Mouse (Mus musculus): ENCODE measurements around the gene Col25a1.

Gene Col25a1

DNA sequence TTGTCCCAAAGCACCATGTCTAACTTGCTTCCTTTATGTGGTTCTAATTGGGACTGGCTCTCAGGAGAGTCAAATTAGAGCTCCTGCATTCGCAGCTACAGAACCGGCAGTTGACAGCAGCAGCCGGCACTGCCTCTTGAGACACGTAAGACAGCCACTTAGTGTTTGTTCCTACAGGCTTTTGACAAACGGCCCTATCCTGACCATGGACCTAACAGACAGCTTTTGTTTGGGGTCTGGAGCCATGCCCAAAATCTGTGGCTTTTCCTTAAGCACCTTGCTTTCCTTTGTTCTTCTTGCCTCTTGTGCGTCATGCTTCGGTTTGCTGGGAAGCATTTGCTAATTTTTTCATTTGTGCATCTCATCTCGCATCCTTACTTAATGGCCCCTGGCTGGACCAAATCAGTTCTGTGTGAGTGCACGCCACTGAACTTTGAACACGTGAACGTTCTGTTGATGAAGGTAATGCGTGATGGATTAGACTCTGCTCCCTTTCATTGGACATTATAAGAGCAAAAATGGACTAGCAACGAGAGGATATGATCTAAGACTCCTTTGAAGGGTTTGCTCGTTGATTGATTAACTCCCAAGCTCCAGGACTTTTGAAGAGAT lies 179.5 kb downstream of the Col25a1 start:
- DNase-seq (ENCODE audit: low read depth), result no peak

DNA sequence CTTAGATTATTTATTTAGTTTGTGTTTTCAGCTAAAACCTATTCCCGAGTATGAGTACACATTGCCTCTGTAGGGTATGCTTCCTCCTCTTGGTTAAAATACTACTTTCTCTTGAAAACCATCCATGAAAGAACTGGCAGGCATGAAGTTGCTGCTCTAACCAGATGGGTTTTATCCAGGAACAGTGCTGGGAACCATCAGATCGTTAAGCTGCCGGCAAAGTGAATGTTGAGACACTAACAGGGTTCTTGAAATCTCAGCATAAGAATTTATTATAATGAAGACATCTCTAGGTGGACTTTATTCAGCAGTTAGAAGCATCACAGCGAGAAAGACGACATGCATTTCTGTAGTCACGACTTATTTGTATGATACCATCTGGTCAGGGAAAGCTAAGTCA lies 181.9 kb downstream of the Col25a1 start:
- DNase-seq (ENCODE audit: low read depth), result no peak

DNA sequence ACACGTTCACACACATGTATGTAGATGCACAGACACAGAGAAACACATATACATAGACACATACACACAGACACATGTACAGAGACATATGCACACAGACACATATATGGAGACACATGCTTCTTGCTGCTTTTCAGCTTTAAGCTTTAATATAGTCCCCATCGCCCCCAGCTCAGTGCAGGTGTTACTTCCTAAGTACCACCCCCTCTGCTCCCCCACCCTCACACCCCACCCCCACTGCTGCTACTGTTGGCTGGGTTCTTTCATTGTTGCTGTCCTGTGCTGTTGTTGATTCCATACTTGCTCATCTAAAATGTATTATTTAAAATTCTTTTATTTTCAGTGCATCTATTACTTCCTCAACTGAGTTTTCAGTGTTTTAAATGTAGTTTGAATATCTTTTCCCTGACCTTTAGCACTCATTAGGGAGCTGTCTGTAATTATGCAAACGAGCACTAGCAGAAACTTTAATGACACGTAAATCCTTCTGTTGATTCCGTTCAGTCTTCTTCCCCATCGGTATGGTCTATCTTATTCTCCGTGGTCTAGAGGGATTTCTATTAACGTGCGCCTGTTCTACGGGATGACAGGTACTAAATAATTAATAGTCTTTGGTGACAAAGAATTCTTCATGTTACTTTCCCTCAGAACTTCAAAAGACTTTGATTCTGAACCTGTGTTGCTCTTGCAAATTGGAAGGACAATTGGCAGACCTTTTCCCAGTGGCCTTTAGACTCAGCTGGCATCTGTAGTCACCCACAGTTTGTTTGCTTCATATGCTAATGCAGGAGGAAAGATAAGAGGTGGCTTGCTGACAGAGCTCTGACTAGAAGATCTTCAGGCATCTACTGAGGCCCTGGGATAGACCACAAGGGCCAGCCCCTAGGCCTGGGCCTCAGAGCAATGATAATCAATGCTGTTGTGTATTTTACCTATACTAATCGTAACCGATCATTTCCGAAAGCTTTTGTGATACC lies 196.0 kb downstream of the Col25a1 start:
- DNase-seq (ENCODE audit: low read depth), result no peak

DNA sequence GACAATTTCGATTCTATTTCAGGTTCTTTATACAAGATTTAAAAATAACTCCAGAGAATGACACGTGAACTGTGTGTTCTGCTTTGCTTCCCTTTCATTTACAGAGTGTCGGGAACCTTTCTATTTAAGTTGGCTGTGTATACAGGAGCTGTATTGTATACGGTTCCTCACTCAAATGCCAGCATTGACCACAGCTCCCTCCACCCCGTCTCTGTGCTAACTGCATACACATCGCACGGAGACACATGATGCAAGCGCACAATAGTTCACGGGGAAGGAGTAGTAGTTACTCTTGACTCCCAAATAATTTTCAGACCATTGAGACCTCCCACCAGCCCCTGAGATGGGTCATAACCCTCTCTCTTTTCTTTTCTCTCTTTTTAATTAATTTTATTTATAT lies 197.6 kb downstream of the Col25a1 start:
- DNase-seq (ENCODE audit: low read depth), result no peak

DNA sequence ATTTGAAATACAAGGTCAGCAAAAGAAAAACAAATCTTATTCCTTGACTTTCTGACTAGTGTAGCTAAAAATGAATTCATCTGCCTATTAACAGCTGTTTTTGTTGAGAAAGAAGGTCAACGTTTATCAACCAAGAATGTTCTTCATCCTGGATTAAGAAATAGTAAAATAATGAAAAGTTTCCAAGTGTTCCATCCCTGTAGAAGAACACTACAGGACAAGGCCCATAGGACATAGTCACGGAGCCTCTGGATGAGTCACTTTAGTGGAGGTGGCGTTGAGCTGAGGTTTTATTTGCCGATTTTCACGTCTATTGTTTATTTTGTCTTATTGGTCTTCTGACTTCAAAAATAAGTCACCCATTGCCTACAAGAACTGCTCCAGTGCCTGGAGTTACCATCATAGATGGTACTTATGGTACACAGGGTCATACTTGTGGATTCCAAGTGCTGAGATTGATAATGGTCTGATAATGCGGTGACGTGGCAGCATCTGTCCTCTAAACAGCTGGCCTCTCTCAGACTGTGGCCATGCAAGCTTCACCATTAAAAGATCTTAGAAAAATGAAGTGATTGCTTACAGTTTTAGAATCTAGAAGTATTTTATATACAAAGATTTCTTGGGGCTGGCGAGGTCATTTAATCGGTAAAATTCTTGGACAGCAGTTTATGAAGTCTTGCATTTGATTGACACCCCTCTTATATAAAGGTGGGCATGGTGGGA lies 198.7 kb downstream of the Col25a1 start:
- DNase-seq (ENCODE audit: low read depth), result no peak

DNA sequence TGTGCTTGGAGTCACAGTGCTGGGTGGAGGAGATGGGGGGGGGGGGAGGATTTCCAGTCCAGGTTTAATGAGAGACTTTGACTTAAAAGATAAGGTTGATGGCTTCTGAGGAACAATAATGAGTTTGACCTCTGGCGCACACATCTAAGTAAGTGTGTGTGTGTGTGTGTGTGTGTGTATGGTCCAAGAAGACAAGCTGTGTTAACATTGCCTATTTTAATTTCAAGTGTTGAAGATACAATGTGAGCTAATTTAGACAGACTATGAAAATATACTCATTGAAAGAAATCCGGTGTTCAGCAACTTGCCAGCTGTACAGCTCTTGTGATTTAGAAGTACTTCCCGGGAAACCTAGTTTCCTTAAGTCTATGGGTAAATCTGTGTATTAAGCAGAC lies 199.3 kb downstream of the Col25a1 start:
- no peak for DNase-seq (ENCODE audit: low read depth)

DNA sequence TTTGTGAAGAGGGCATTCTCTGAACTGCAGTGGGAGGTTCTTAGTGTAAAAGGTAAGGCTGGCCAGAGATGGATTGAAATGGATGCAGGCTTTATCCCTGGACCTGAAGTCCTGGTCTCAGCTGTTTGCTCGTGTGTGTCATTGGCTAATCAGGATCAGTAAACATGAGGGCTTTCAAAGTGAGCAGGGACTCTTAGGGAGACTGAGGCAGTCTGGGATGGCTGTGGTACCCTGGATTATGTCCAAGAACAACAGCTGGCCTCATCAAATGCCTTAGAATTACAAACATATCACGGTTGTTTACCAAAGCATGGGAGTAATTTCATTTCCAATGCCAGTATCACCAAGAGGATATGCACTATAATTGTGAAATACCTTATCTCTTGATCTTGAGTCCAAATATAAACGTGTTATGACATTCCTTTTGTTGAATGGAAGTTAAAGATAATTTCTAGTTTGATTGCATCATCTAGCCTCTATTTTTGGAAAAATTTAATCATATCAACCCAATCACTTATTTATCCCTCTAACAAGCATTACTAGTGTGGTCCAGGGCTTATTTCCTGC lies 201.1 kb downstream of the Col25a1 start:
- DNase-seq (ENCODE audit: low read depth), result peak; percentile 4

DNA sequence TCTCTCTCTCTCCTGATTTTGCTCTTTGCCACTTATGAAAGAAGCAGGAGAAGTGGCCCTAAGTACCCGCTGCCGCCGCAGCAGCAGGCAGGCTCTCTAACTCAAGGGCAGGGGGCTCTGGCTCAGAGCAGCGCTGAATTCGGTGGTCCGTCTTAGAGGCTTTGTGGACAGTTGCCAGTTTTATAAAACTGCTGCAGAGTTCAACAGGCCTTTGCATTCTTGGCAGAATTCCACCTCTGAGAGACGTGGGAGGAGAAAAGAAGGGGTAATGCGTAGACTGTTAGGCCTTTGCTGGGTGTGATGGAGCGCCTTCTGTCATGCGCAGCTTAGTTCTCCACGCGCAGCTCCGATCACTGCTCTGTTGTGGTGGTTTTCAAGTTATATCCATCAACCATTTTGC lies 206.6 kb downstream of the Col25a1 start:
- no peak for DNase-seq (ENCODE audit: low read depth)

DNA sequence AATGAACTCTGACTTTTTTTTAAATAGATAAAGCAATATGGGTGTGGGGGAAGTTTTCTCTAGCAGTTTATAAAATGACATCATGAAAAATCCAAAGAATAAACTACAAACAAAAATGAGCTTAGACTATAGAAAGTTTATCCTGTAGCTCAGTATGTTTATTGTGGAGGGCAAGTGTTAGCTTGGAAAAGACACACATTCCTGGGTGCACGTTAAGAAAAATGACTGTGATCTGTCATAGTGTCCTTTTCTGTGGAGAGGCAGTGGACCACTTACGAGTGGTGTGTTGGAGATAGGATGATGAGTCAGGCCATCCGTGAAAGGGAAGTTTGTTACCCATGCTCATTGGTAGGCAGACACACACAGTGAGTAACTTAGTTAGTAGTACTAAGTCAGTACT lies 207.1 kb downstream of the Col25a1 start:
- DNase-seq (ENCODE audit: low read depth), result no peak

DNA sequence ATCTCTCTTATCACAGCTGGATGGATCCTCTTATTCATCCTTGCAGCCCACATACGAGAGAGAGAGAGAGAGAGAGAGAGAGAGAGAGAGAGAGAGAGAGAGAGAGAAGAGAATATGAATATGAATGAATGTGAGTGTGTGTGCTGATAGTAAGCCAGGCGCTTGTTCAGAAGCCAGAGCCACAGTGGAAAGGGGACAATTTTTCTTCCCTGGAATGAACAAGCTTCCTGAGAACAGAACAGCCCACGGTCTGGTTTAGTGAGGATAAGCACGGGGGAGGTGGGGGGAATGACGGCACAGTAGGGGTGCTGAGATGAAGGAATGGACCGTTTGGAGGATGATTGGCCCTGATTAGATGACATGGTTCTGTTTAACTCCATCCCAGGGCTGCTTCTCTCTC lies 218.9 kb downstream of the Col25a1 start:
- DNase-seq (ENCODE audit: low read depth), result no peak

DNA sequence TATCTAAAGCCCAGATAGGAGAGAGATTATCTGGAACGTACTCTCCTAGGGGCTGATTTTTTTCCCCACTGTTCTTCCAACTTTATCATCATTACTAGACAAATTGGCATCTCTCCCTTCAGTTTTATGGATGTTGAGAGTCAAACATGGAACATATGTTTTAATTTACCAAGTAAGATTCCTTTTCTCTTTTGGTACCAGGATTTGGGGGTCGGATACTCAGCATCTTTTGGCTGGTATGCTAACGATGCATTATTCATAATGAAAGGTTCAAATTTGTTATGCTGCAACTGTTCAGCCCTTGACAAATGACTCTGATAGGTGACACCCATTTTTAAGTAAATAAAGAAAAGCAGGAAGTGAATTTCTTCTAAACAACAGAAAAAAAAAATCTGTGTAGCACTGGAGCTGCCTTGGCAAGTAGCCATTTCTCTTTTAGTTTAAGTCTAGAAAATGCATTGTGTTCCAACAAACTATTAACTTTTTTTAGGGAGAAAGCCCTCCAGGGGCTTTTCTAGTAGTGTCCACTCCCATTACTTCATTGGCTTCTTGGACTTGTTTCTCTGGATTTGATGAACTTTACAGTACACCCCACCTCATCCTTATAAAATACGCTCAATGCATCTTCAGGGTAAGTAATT lies 223.2 kb downstream of the Col25a1 start:
- no peak for DNase-seq (ENCODE audit: low read depth)

DNA sequence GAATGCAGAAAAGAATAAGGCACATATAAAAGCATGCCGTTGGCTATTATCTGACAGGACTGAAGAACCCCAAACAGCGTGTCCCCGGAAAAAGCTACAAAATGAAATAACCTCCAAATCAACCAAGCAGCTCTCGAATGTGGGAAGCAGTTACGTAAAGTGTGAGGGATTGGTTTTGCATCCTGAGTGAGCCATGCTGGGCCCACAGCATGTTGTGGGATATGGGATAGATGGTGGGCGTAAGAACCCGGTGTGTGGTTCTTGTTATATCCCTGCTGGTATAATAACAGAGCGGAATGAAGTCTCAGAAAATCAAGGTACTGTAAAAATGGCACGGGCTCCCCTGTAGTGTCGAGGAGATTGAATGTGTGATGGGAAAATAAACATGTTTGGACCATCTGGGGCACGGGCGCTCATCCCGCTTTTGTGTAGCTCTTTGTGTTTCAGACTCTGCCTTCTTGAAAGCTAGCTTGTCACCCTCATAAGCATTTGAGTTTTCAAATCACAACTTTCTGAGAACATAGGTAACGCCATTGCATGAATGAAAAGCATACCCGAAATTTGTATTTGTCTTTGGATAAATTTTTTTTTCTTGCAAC lies 225.4 kb downstream of the Col25a1 start:
- no peak for DNase-seq (ENCODE audit: low read depth)

DNA sequence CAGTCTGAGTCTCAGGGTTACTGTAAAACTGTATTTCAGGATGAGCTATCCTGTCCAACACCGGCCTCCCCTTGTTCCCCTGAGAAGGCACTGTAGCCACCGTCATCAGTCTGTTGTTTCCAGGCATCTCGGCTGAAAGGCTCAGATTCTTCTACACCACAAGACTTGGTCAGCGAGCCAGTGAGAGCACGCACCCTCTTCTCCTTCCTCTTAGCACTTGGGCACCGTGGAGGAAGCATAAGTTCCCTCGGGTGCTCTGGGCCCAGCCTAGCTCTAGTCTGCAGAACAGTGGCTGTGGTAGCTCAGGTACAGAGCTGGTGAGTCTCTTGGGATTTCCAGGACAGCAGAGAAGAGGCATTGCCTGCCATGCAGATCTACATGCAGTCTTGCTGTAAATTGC lies 229.5 kb downstream of the Col25a1 start:
- no peak for DNase-seq (ENCODE audit: low read depth)

DNA sequence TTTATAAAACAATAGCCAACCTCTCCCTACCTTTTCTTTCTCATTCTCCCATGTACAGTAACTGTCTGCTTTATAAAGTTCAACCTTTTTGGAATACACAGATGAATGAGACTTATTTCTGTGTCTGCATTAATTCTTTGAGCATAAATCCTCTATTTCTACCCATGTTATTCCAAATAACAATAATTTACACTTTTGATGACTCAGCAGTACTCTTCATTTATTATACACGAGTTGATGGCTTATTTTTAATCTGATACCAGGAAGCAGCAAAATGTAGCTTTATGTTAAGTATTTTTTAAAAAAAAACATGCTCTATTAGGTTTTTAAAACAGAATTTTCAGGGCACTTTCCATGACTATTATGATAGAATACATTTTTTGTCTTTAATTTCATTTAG lies 230.6 kb downstream of the Col25a1 start:
- no peak for DNase-seq (ENCODE audit: low read depth)

DNA sequence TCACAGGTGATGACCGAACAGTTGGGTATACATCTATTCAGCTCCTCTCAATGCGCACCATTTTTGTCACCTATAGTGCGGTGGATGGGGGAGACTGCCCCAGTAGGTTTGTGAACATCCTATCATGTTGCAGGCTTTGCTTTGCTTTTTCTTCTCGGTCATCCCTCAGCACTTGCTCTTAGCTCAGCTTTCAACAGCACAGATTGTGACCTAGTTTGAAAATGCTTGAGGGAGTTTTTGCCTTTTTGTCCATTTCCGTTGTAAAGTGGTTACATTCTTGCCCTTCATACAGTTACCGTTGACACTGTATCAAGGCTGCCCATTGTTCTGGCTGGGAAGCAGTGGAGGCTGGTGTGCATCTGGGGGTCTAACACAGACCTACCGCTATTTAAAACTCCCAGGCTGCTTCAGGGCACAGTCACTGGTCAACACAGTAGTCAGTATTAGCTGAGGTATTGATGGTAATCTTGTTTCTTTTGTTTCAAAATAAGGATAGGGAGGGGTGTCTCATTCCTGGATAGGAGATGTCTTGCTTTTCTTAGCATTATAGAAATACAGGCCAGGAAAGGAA lies 231.6 kb downstream of the Col25a1 start:
- no peak for DNase-seq (ENCODE audit: low read depth)

DNA sequence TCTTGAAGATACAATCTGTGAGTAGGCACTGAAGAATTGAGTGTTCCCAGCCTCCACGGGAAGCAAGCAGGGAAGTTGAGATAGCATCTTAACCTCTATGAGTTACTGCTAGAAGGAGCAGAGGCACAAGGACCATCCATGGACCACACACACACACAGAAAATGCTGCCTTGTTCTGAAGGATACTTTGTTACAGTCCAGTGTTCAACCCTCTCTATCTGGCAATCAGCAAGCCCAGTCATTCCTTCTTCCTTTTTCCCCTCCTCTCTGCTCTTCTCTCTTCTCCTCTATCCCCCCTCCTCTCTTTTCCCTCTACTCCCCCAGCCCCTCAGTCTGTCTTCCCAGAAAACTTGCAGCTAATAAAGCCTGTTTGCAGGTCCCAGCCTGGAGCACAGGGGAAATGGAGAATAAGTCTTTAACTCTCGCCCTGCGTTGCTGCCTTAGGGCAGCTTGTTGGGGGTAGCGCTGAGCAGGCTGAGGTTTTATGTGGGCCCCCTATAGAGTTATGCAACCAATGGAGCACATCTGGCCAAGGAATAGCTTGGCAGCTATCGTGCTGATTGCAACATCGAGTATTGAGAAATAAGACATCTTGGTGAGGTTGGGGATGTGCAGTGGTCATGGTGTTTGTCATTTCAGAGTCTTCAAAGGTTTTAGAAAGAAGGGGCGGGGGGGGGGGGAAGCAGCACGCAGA lies 235.8 kb downstream of the Col25a1 start:
- DNase-seq (ENCODE audit: low read depth), result peak; percentile 18

DNA sequence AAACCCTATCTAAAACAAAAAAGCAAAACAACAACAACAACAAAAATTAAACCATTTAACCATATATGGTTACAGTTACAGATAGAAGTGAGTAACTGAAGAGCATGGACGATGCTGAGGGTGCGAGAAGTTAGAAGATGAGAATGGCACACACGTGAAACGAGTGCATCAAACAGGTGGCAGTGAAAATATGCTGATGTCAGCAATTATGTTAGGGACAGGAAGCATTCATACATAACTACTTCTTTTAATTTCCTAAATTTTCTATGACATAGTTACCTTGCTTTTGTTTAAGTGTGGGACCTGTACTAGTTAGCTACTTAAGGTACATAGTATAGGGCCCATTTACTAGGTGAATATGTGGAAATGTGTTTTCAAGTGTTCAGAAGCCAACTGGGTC lies 237.1 kb downstream of the Col25a1 start:
- DNase-seq (ENCODE audit: low read depth), result no peak

DNA sequence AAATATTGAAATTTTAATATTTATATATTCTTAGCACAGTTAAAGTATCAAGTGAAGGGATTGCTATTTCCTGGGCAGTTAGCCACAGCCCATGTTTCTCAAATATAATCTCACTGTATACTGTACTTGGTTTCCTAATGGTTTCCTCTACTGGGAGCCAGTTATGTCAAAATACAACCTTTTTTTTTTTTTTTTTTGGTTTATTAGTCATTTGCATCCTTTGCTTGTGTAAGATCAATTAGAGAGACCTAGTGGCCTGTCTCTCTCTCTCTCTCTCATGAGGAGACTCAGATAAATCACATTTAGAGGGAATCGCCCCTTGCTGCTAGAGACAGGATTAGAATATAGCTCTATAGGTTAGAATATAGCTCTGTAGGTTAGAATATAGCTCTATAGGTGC lies 237.8 kb downstream of the Col25a1 start:
- DNase-seq (ENCODE audit: low read depth), result peak; percentile 21

DNA sequence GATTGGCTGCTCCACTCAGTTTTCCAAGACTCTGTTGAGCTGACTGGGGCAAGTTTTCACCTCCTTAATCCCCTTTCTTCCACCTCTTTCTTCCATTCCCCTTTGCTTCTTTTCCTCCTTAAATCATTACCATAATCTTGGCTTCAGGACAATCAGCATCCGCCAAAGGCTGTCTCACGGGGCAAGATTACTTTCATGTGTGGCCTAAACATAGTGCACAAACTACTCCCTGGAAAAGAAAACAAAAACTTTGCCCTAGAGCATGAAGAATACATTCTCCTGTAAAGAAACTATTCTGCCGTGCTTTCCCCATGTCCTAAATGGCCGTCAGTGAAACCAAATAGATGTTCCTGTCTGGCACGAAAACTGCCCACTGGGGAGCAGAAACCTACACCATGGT lies 238.9 kb downstream of the Col25a1 start:
- DNase-seq (ENCODE audit: low read depth), result no peak

DNA sequence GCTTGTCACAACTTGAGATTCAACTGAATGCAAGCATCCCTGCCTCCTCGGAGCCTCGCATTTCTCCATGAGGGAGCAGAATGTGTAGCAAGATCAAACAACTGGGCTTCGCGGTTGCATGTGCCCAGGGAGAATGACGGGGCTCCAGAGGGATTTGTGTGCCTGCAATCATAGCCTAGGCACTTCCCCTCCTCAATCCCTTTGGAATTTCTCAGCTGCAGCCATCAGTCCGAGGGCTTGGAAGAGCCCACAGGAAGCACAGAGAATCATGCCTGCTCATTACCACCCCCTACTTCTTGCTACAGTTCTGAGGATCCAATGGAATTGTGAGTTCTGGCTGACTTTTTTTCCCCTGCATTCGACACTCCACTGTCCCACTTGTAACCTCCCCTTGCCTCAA lies 241.8 kb downstream of the Col25a1 start:
- no peak for DNase-seq (ENCODE audit: low read depth)

Data from 416B (cell line).